Mouse (Mus musculus): ENCODE results near the gene Ndufa11. TPM values are rescaled to one million over a fixed set of nuclear protein-coding genes. Genes with fewer than 3 reads are reported as not detected.
A peak's percentile ranks its signal among the peaks of the same experiment; 100 is the strongest.

Ndufa11 gene
- polyA plus RNA-seq, 1 experiment from 2014 or later, result 471 TPM

GRCm38 (mm10) chr17:56753452-56753851, 35.9 kb downstream of the Ndufa11 start:
- Histone ChIP-seq H3K36me3 (no peaks in the 10 kb centered on the region), H3K9ac (no peak overlapping the region), H3K9me3 (no peaks in the 10 kb centered on the region), H3K27ac (no peak overlapping the region), H3K27me3 (replicated peaks) (peaks cover 48% of the 10 kb centered on the region), H3K4me3 (replicated peaks) (no peak overlapping the region), H3K4me2 (replicated peaks) (no peak overlapping the region), H3K4me1 (replicated peaks) (peaks cover 34% of the 10 kb centered on the region)
- 26% methylated on average over 15 of the region's 15 CpGs for WGBS
- ATAC-seq, result no peak

GRCm38 (mm10) chr17:56754271-56755185, 37.0 kb downstream of the Ndufa11 start:
- H3K4me2 ChIP-seq (replicated peaks), result peak overlapping the region; percentile 49
- H3K4me3 ChIP-seq (replicated peaks), result no peak overlapping the region

GRCm38 (mm10) chr17:56756703-56757399, 39.3 kb downstream of the Ndufa11 start:
- peaks cover 43% of the 10 kb centered on the region for H3K4me1 ChIP-seq (replicated peaks)
- peak overlapping the region; percentile 100 for H3K4me2 ChIP-seq (replicated peaks)
- peak overlapping the region; percentile 61 for H3K9ac ChIP-seq
- H3K27ac ChIP-seq, result no peak overlapping the region
- no peaks in the 10 kb centered on the region for H3K36me3 ChIP-seq
- H3K9me3 ChIP-seq, result no peaks in the 10 kb centered on the region
- peaks cover 44% of the 10 kb centered on the region for H3K27me3 ChIP-seq (replicated peaks)
- ATAC-seq, result peak; percentile 23
- WGBS, result under 1% methylated on average over 51 of the region's 51 CpGs
- H3K4me3 ChIP-seq (replicated peaks), result peak overlapping the region; percentile 59

More at GRCm38 (mm10) chr17:56754271-56755185, 37.0 kb downstream of the Ndufa11 start:
- H3K36me3 ChIP-seq, result no peaks in the 10 kb centered on the region
- no peak overlapping the region for H3K27ac ChIP-seq
- H3K27me3 ChIP-seq (replicated peaks), result peaks cover 48% of the 10 kb centered on the region
- no peak for ATAC-seq
- 17% methylated on average over 36 of the region's 36 CpGs for WGBS
- H3K9ac ChIP-seq, result no peak overlapping the region
- no peaks in the 10 kb centered on the region for H3K9me3 ChIP-seq
- H3K4me1 ChIP-seq (replicated peaks), result peaks cover 37% of the 10 kb centered on the region

- Histone ChIP-seq H3K36me3 (no peaks in the 10 kb centered on the region), H3K4me3 (replicated peaks) (peak within 1 kb of the TSS; percentile 59), H3K9me3 (no peaks in the 10 kb centered on the region), H3K4me2 (replicated peaks) (peak within 1 kb of the TSS; percentile 100), H3K27ac (peak within 1 kb of the TSS; percentile 32; the same call in 1 of the 2 replicates), H3K4me1 (replicated peaks) (peaks cover 48% of the 10 kb centered on the region), H3K27me3 (replicated peaks) (peaks cover 38% of the 10 kb centered on the region), H3K9ac (peak within 1 kb of the TSS; percentile 61)
- WGBS, result under 1% methylated on average over 38 of the region's 48 CpGs
- ATAC-seq, result peak; percentile 71
These were observed 40.0 kb downstream of the Ndufa11 start, which contains the start of gene Nrtn for GRCm38 (mm10) chr17:56757416-56758123. Gene Nrtn, minus strand, starts transcription at chr17:56757530.

- 6% methylated on average over 12 of the region's 12 CpGs for WGBS
- ATAC-seq, result peak; percentile 4; the same call in 1 of the 2 replicates
- no peaks in the 10 kb centered on the region for H3K9me3 ChIP-seq
- peaks cover 53% of the 10 kb centered on the region for H3K4me1 ChIP-seq (replicated peaks)
- H3K36me3 ChIP-seq, result no peaks in the 10 kb centered on the region
- H3K4me2 ChIP-seq (replicated peaks), result peak overlapping the region; percentile 100
- no peak overlapping the region for H3K4me3 ChIP-seq (replicated peaks)
- peaks cover 32% of the 10 kb centered on the region for H3K27me3 ChIP-seq (replicated peaks)
- H3K27ac ChIP-seq, result 0 out of 2 replicates have a peak overlapping the region, but pooled peaks have one; percentile 32
- H3K9ac ChIP-seq, result no peak overlapping the region
These were observed 40.6 kb downstream of the Ndufa11 start for GRCm38 (mm10) chr17:56758132-56758531.

- no peak overlapping the region for H3K9ac ChIP-seq
- no peak for ATAC-seq
- 51% methylated on average over 7 of the region's 7 CpGs for WGBS
- H3K4me2 ChIP-seq (replicated peaks), result no peak overlapping the region
- no peak overlapping the region for H3K4me3 ChIP-seq (replicated peaks)
- peaks cover 21% of the 10 kb centered on the region for H3K27me3 ChIP-seq (replicated peaks)
- no peaks in the 10 kb centered on the region for H3K36me3 ChIP-seq
- peaks cover 48% of the 10 kb centered on the region for H3K4me1 ChIP-seq (replicated peaks)
- H3K27ac ChIP-seq, result no peak overlapping the region
- no peaks in the 10 kb centered on the region for H3K9me3 ChIP-seq
These were observed 41.7 kb downstream of the Ndufa11 start for GRCm38 (mm10) chr17:56759261-56759660.

GRCm38 (mm10) chr17:56761077-56761476, 43.5 kb downstream of the Ndufa11 start:
- H3K27ac ChIP-seq, result no peak overlapping the region
- H3K4me3 ChIP-seq (replicated peaks), result no peak overlapping the region
- ATAC-seq, result no peak
- H3K36me3 ChIP-seq, result no peaks in the 10 kb centered on the region
- no peaks in the 10 kb centered on the region for H3K9me3 ChIP-seq
- H3K4me1 ChIP-seq (replicated peaks), result peaks cover 45% of the 10 kb centered on the region
- H3K9ac ChIP-seq, result no peak overlapping the region
- 47% methylated on average over 3 of the region's 3 CpGs for WGBS
- no peak overlapping the region; the same call in 1 of the 2 replicates for H3K4me2 ChIP-seq (replicated peaks)
- peaks cover 9% of the 10 kb centered on the region for H3K27me3 ChIP-seq (replicated peaks)

GRCm38 (mm10) chr17:56761991-56762410, 44.4 kb downstream of the Ndufa11 start:
- Histone ChIP-seq H3K27me3 (replicated peaks) (peaks cover 3% of the 10 kb centered on the region; the same call in 1 of the 2 replicates), H3K4me3 (replicated peaks) (peak overlapping the region; percentile 46), H3K4me1 (replicated peaks) (peaks cover 41% of the 10 kb centered on the region), H3K9ac (peak overlapping the region; percentile 54), H3K36me3 (peaks cover 4% of the 10 kb centered on the region; the same call in 1 of the 2 replicates), H3K9me3 (no peaks in the 10 kb centered on the region), H3K4me2 (replicated peaks) (peak overlapping the region; percentile 84), H3K27ac (peak overlapping the region; percentile 86)
- 0% methylated on average over 28 of the region's 28 CpGs for WGBS
- ATAC-seq, result peak; percentile 48

- Histone ChIP-seq H3K9me3 (no peaks in the 10 kb centered on the region), H3K27ac (peak overlapping the region; percentile 86), H3K9ac (0 out of 2 replicates have a peak overlapping the region, but pooled peaks have one; percentile 2), H3K27me3 (replicated peaks) (0 out of 2 replicates have a peak, but pooled peaks cover 3% of the 10 kb centered on the region), H3K4me1 (replicated peaks) (peaks cover 32% of the 10 kb centered on the region), H3K36me3 (peaks cover 11% of the 10 kb centered on the region), H3K4me3 (replicated peaks) (no peak overlapping the region), H3K4me2 (replicated peaks) (peak overlapping the region; percentile 84)
- WGBS, result 43% methylated on average over 27 of the region's 27 CpGs
- ATAC-seq, result no peak
These were observed 45.5 kb downstream of the Ndufa11 start for GRCm38 (mm10) chr17:56762769-56763731.

- H3K4me1 ChIP-seq (replicated peaks), result peaks cover 29% of the 10 kb centered on the region
- H3K4me3 ChIP-seq (replicated peaks), result peak overlapping the region; percentile 78; the same call in 1 of the 2 replicates
- H3K27me3 ChIP-seq (replicated peaks), result 0 out of 2 replicates have a peak, but pooled peaks cover 3% of the 10 kb centered on the region
- no peak overlapping the region for H3K9ac ChIP-seq
- 72% methylated on average over 8 of the region's 8 CpGs for WGBS
- H3K9me3 ChIP-seq, result no peaks in the 10 kb centered on the region
- no peak for ATAC-seq
- peak overlapping the region; percentile 84 for H3K4me2 ChIP-seq (replicated peaks)
- H3K27ac ChIP-seq, result peak overlapping the region; percentile 86; the same call in 1 of the 2 replicates
- peaks cover 17% of the 10 kb centered on the region for H3K36me3 ChIP-seq
These were observed 46.2 kb downstream of the Ndufa11 start for GRCm38 (mm10) chr17:56763741-56764250.
